Mouse (Mus musculus): ENCODE results near the gene Tnfrsf12a. TPM values are rescaled to one million over a fixed set of nuclear protein-coding genes. Genes with fewer than 3 reads are reported as not detected.
A peak's percentile ranks its signal among the peaks of the same experiment; 100 is the strongest.

The Tnfrsf12a gene
- polyA plus RNA-seq, 1 experiment from 2014 or later = 7.0 TPM

- Histone ChIP-seq H3K4me3 (ENCODE audit: low read depth, low read length) (no peak overlapping the region), H3K36me3 (ENCODE audit: control insufficient read depth, insufficient read depth) (peaks cover 7% of the 10 kb centered on the region), H3K9me3 (replicated peaks; ENCODE audit: control insufficient read depth, low read length) (no peaks in the 10 kb centered on the region), H3K4me2 (ENCODE audit: low read depth, low read length) (no peak overlapping the region), H3K27ac (ENCODE audit: low read length) (no peak overlapping the region), H3K27me3 (ENCODE audit: control insufficient read depth, insufficient read depth, low read depth, low read length) (peaks cover 32% of the 10 kb centered on the region), H3K9ac (ENCODE audit: low read depth, low read length) (no peak overlapping the region), H3K4me1 (ENCODE audit: control insufficient read depth, low read depth, low read length) (peaks cover 6% of the 10 kb centered on the region)
- WGBS (ENCODE audit: insufficient replicate concordance) = 18% methylated on average over 5 of the region's 5 CpGs
- ATAC-seq (ENCODE audit: low read depth) = no peak
Measured at GRCm38 (mm10) chr17:23664556-23665021, 12.7 kb downstream of the Tnfrsf12a start.

- no peak overlapping the region for H3K4me2 ChIP-seq (ENCODE audit: low read depth, low read length)
- no peak for ATAC-seq (ENCODE audit: low read depth)
- no peaks in the 10 kb centered on the region for H3K9me3 ChIP-seq (replicated peaks; ENCODE audit: control insufficient read depth, low read length)
- H3K36me3 ChIP-seq (ENCODE audit: control insufficient read depth, insufficient read depth) = no peaks in the 10 kb centered on the region
- H3K4me1 ChIP-seq (ENCODE audit: control insufficient read depth, low read depth, low read length) = peaks cover 6% of the 10 kb centered on the region
- WGBS (ENCODE audit: insufficient replicate concordance) = 1% methylated on average over 9 of the region's 9 CpGs
- no peak overlapping the region for H3K27ac ChIP-seq (ENCODE audit: low read length)
- H3K9ac ChIP-seq (ENCODE audit: low read depth, low read length) = no peak overlapping the region
- peaks cover 36% of the 10 kb centered on the region for H3K27me3 ChIP-seq (ENCODE audit: control insufficient read depth, insufficient read depth, low read depth, low read length)
- no peak overlapping the region for H3K4me3 ChIP-seq (ENCODE audit: low read depth, low read length)
Measured at GRCm38 (mm10) chr17:23661526-23661925, 15.7 kb downstream of the Tnfrsf12a start.

GRCm38 (mm10) chr17:23660876-23661200 lies 16.4 kb downstream of the Tnfrsf12a start:
- WGBS (ENCODE audit: insufficient replicate concordance) = 2% methylated on average over 14 of the region's 14 CpGs
- peaks cover 36% of the 10 kb centered on the region for H3K27me3 ChIP-seq (ENCODE audit: control insufficient read depth, insufficient read depth, low read depth, low read length)

GRCm38 (mm10) chr17:23660117-23660875 lies 17.0 kb downstream of the Tnfrsf12a start, which contains the start of gene Bicdl2:
Gene Bicdl2 (plus strand): TSS chr17:23660506.
- Histone ChIP-seq H3K4me3 (ENCODE audit: low read depth, low read length) (peak within 1 kb of the TSS; percentile 25), H3K4me2 (ENCODE audit: low read depth, low read length) (peak within 1 kb of the TSS; percentile 37), H3K36me3 (ENCODE audit: control insufficient read depth, insufficient read depth) (no peaks in the 10 kb centered on the region), H3K27ac (ENCODE audit: low read length) (no peak within 1 kb of the TSS), H3K27me3 (ENCODE audit: control insufficient read depth, insufficient read depth, low read depth, low read length) (peaks cover 36% of the 10 kb centered on the region), H3K4me1 (ENCODE audit: control insufficient read depth, low read depth, low read length) (peaks cover 6% of the 10 kb centered on the region), H3K9me3 (replicated peaks; ENCODE audit: control insufficient read depth, low read length) (no peaks in the 10 kb centered on the region), H3K9ac (ENCODE audit: low read depth, low read length) (no peak within 1 kb of the TSS)
- ATAC-seq (ENCODE audit: low read depth) = no peak
- 5% methylated on average over 27 of the region's 27 CpGs for WGBS (ENCODE audit: insufficient replicate concordance)

More at GRCm38 (mm10) chr17:23660876-23661200, 16.4 kb downstream of the Tnfrsf12a start:
- Histone ChIP-seq H3K9ac (ENCODE audit: low read depth, low read length) (no peak overlapping the region), H3K4me1 (ENCODE audit: control insufficient read depth, low read depth, low read length) (peaks cover 6% of the 10 kb centered on the region), H3K9me3 (replicated peaks; ENCODE audit: control insufficient read depth, low read length) (no peaks in the 10 kb centered on the region), H3K4me2 (ENCODE audit: low read depth, low read length) (peak overlapping the region; percentile 37), H3K27ac (ENCODE audit: low read length) (no peak overlapping the region), H3K4me3 (ENCODE audit: low read depth, low read length) (peak overlapping the region; percentile 25), H3K36me3 (ENCODE audit: control insufficient read depth, insufficient read depth) (no peaks in the 10 kb centered on the region)
- ATAC-seq (ENCODE audit: low read depth) = no peak

- 46% methylated on average over 3 of the region's 3 CpGs for WGBS (ENCODE audit: insufficient replicate concordance)
- Histone ChIP-seq H3K27me3 (ENCODE audit: control insufficient read depth, insufficient read depth, low read depth, low read length) (peaks cover 36% of the 10 kb centered on the region), H3K27ac (ENCODE audit: low read length) (no peak overlapping the region), H3K9me3 (replicated peaks; ENCODE audit: control insufficient read depth, low read length) (no peaks in the 10 kb centered on the region), H3K4me1 (ENCODE audit: control insufficient read depth, low read depth, low read length) (peaks cover 6% of the 10 kb centered on the region), H3K4me2 (ENCODE audit: low read depth, low read length) (no peak overlapping the region), H3K36me3 (ENCODE audit: control insufficient read depth, insufficient read depth) (no peaks in the 10 kb centered on the region), H3K4me3 (ENCODE audit: low read depth, low read length) (no peak overlapping the region), H3K9ac (ENCODE audit: low read depth, low read length) (no peak overlapping the region)
- no peak for ATAC-seq (ENCODE audit: low read depth)
Measured at GRCm38 (mm10) chr17:23658450-23658849, 18.8 kb downstream of the Tnfrsf12a start.

- no peak overlapping the region for H3K4me2 ChIP-seq (ENCODE audit: low read depth, low read length)
- H3K9me3 ChIP-seq (replicated peaks; ENCODE audit: control insufficient read depth, low read length) = no peaks in the 10 kb centered on the region
- H3K36me3 ChIP-seq (ENCODE audit: control insufficient read depth, insufficient read depth) = no peaks in the 10 kb centered on the region
- WGBS (ENCODE audit: insufficient replicate concordance) = 25% methylated on average over 2 of the region's 2 CpGs
- H3K27ac ChIP-seq (ENCODE audit: low read length) = no peak overlapping the region
- H3K4me1 ChIP-seq (ENCODE audit: control insufficient read depth, low read depth, low read length) = no peaks in the 10 kb centered on the region
- H3K9ac ChIP-seq (ENCODE audit: low read depth, low read length) = no peak overlapping the region
- no peak overlapping the region for H3K4me3 ChIP-seq (ENCODE audit: low read depth, low read length)
- H3K27me3 ChIP-seq (ENCODE audit: control insufficient read depth, insufficient read depth, low read depth, low read length) = peaks cover 2% of the 10 kb centered on the region
- no peak for ATAC-seq (ENCODE audit: low read depth)
Measured at GRCm38 (mm10) chr17:23654410-23654809, 22.9 kb downstream of the Tnfrsf12a start.

GRCm38 (mm10) chr17:23654001-23654400 lies 23.3 kb downstream of the Tnfrsf12a start:
- ATAC-seq (ENCODE audit: low read depth) = no peak

GRCm38 (mm10) chr17:23653324-23653723 lies 23.9 kb downstream of the Tnfrsf12a start:
- Histone ChIP-seq H3K27ac (ENCODE audit: low read length) (no peak overlapping the region), H3K4me3 (ENCODE audit: low read depth, low read length) (no peak overlapping the region), H3K36me3 (ENCODE audit: control insufficient read depth, insufficient read depth) (no peaks in the 10 kb centered on the region), H3K9me3 (replicated peaks; ENCODE audit: control insufficient read depth, low read length) (no peaks in the 10 kb centered on the region), H3K4me1 (ENCODE audit: control insufficient read depth, low read depth, low read length) (no peaks in the 10 kb centered on the region), H3K27me3 (ENCODE audit: control insufficient read depth, insufficient read depth, low read depth, low read length) (no peaks in the 10 kb centered on the region), H3K4me2 (ENCODE audit: low read depth, low read length) (no peak overlapping the region), H3K9ac (ENCODE audit: low read depth, low read length) (no peak overlapping the region)
- WGBS (ENCODE audit: insufficient replicate concordance) = 24% methylated on average over 2 of the region's 2 CpGs
- ATAC-seq (ENCODE audit: low read depth) = no peak

More at GRCm38 (mm10) chr17:23654001-23654400, 23.3 kb downstream of the Tnfrsf12a start:
- Histone ChIP-seq H3K4me3 (ENCODE audit: low read depth, low read length) (no peak overlapping the region), H3K4me2 (ENCODE audit: low read depth, low read length) (no peak overlapping the region), H3K9me3 (replicated peaks; ENCODE audit: control insufficient read depth, low read length) (no peaks in the 10 kb centered on the region), H3K27me3 (ENCODE audit: control insufficient read depth, insufficient read depth, low read depth, low read length) (no peaks in the 10 kb centered on the region), H3K27ac (ENCODE audit: low read length) (no peak overlapping the region), H3K36me3 (ENCODE audit: control insufficient read depth, insufficient read depth) (no peaks in the 10 kb centered on the region), H3K9ac (ENCODE audit: low read depth, low read length) (no peak overlapping the region), H3K4me1 (ENCODE audit: control insufficient read depth, low read depth, low read length) (no peaks in the 10 kb centered on the region)
- 35% methylated on average over 6 of the region's 6 CpGs for WGBS (ENCODE audit: insufficient replicate concordance)

- ATAC-seq (ENCODE audit: low read depth) = no peak
- Histone ChIP-seq H3K9ac (ENCODE audit: low read depth, low read length) (no peak overlapping the region), H3K27me3 (ENCODE audit: control insufficient read depth, insufficient read depth, low read depth, low read length) (no peaks in the 10 kb centered on the region; the same call in 1 of the 2 replicates), H3K4me3 (ENCODE audit: low read depth, low read length) (no peak overlapping the region), H3K4me1 (ENCODE audit: control insufficient read depth, low read depth, low read length) (no peaks in the 10 kb centered on the region), H3K9me3 (replicated peaks; ENCODE audit: control insufficient read depth, low read length) (no peaks in the 10 kb centered on the region), H3K36me3 (ENCODE audit: control insufficient read depth, insufficient read depth) (no peaks in the 10 kb centered on the region), H3K27ac (ENCODE audit: low read length) (no peak overlapping the region), H3K4me2 (ENCODE audit: low read depth, low read length) (no peak overlapping the region)
- 49% methylated on average over 6 of the region's 6 CpGs for WGBS (ENCODE audit: insufficient replicate concordance)
Measured at GRCm38 (mm10) chr17:23651363-23651762, 25.9 kb downstream of the Tnfrsf12a start.

Measured in liver, embryonic 16.5 days (tissue).